Mouse (Mus musculus) intestine, embryonic 14.5 days (tissue): Measurements from ENCODE around the gene Serbp1. TPM values are rescaled to one million over a fixed set of nuclear protein-coding genes. Genes with fewer than 3 reads are reported as not detected.

Experiments used
- ATAC-seq: fragments of 200-750 bp; cut with Nextera tagmentation; replicated peaks from 2 replicates; pipeline ENCODE4 v1.8.0; 2017; ENCODE audit warnings: low read depth, moderate number of reproducible peaks, moderate TSS enrichment, moderate library complexity; ENCODE audit not compliant: low FRiP score, low TSS enrichment
- DNase-seq: peaks from one replicate; pipeline ENCODE4 v3.0.0-alpha.2; 2018; ENCODE audit warnings: low spot score
- H3K27ac ChIP-seq: fragments of 300-500 bp; sonication (generic); 2 replicates; pipeline ENCODE4 v1.5.1; 2014; ENCODE audit warnings: low read depth, mild to moderate bottlenecking, control low read depth
- H3K27me3 ChIP-seq: fragments of 300-500 bp; sonication (generic); replicated peaks from 2 replicates; pipeline ENCODE4 v1.6.1; 2014; ENCODE audit warnings: low read length, control low read depth; ENCODE audit not compliant: control insufficient read depth, insufficient read depth
- H3K36me3 ChIP-seq: fragments of 300-500 bp; sonication (generic); 2 replicates; pipeline ENCODE4 v1.6.1; 2014; ENCODE audit warnings: low read length, control low read depth; ENCODE audit not compliant: control insufficient read depth, insufficient read depth
- H3K4me1 ChIP-seq: fragments of 300-500 bp; sonication (generic); replicated peaks from 2 replicates; pipeline ENCODE4 v1.6.1; 2014; ENCODE audit warnings: low read length, control low read depth, mixed read lengths; ENCODE audit not compliant: control insufficient read depth, insufficient read depth
- H3K4me2 ChIP-seq: fragments of 300-500 bp; sonication (generic); 2 replicates; pipeline ENCODE4 v1.6.1; 2014; ENCODE audit warnings: low read length
- H3K4me3 ChIP-seq: fragments of 300-500 bp; sonication (generic); 2 replicates; pipeline ENCODE4 v1.5.1; 2014; ENCODE audit warnings: low read depth, low read length, control low read depth, mixed read lengths
- H3K9ac ChIP-seq: fragments of 300-500 bp; sonication (generic); 2 replicates; pipeline ENCODE4 v1.6.1; 2014; ENCODE audit warnings: mild to moderate bottlenecking, low read length
- H3K9me3 ChIP-seq: fragments of 300-500 bp; sonication (generic); 2 replicates; pipeline ENCODE4 v1.6.1; 2016; ENCODE audit warnings: low read length, control low read depth; ENCODE audit not compliant: control insufficient read depth
- WGBS: fragments of 180-500 bp; shearing (Covaris S2); extraction: QIAGEN DNeasy Blood & Tissue Kit; methylation state at CpG from one replicate; pipeline ENCODE4 v1.1.7; 2014; 5-methylcytosine and 5-hydroxymethylcytosine counted together
- polyA plus RNA-seq: library from polyadenylated mRNA; unstranded; fragments of >200 nt; fragmentation: Nextera tagmentation; extraction: Ambion mirVana; gene quantifications from 2 replicates; pipeline ENCODE4 v1.2.1, GENCODE M21; 2014

Gene Serbp1
- polyA plus RNA-seq, 1 experiment from 2014 or later = 459 TPM

DNA sequence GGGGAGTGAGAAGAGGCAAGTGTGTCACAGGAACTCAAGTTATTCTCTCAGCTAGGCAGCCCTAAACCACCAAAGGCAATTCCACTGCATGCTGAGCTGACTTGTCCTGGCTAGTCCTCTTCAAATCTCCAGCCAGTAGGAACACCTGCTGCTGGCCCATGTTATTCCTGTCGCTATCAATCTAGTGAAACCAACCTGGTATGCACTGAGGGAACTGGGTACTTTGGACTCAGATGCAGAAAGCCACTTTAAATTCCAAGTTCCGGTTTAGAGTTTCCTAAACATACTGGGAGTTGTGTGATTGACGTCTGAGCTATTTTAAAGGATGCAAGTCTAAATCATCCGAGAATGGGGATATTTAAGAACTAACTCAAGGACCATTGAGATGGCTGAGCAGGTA lies 11.7 kb upstream of the Serbp1 start:
- H3K27me3 ChIP-seq = no peaks in the 10 kb centered on the region
- H3K9ac ChIP-seq = no peak overlapping the region
- DNase-seq = no peak
- H3K4me3 ChIP-seq = no peak overlapping the region
- H3K9me3 ChIP-seq = no peaks in the 10 kb centered on the region
- no peak overlapping the region for H3K4me2 ChIP-seq
- peaks cover 11% of the 10 kb centered on the region; the same call in 1 of the 2 replicates for H3K4me1 ChIP-seq
- H3K27ac ChIP-seq = no peak overlapping the region
- 68% methylated on average over 4 of the region's 4 CpGs for WGBS
- no peaks in the 10 kb centered on the region for H3K36me3 ChIP-seq
- no peak for ATAC-seq

DNA sequence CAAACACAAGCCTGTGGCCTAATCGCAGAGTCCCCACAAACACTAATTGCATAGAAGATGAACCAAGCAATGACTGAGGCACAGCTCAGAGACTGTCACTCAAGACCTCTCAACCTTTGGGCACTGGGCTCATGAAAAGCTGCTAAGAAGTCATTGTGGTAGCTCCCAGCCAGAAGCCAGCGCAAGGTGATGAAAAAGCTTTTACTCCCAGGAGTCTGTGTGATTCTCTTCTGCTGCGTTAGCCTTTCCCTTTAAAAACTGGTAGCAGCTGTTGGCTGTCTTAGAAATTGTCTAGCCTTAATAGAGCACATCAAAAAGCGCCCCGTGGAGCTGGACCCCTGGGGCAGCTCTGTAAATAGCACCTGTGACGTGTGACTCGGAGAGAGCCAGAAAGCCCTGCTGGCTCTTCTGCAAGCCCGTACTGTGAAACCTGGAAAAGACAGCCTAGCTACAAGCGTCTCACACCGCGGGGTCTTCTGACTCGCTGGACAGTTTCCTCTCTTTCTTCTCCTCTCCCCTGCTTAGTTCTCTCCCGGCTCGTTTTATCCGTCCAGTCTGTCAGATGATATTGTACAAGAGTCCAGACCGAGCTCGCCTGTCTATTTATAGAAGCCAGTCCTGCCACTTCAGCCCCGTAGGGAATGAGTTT lies 9.4 kb upstream of the Serbp1 start:
- H3K4me3 ChIP-seq = peak overlapping the region; percentile 16
- DNase-seq (peak; percentile 64), ATAC-seq (0 out of 2 replicates have a peak, but pooled peaks have one; percentile 50)
- no peaks in the 10 kb centered on the region for H3K36me3 ChIP-seq
- H3K27me3 ChIP-seq = no peaks in the 10 kb centered on the region
- peak overlapping the region; percentile 52 for H3K4me2 ChIP-seq
- no peaks in the 10 kb centered on the region for H3K9me3 ChIP-seq
- no peak overlapping the region for H3K27ac ChIP-seq
- H3K4me1 ChIP-seq = peaks cover 11% of the 10 kb centered on the region; the same call in 1 of the 2 replicates
- WGBS = 8% methylated on average over 18 of the region's 18 CpGs
- no peak overlapping the region for H3K9ac ChIP-seq

DNA sequence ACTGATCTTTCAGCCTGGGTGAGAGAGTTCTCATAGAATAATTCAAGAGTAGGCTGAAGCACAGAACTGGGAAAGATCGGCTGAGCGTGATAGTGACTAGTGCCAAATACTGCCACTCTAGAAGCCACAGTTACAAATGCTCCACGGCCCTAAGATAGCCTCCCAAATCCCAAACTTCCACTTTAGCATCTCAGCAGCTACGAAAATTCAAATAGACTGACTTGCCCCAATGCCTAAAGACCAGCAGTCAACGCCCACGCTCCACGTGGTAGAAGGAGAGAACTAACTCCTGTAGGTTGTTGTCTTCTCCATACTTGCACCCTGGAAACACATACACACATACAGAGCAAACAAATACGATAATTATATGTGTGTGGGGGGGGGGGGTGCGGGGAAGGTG lies 8.5 kb upstream of the Serbp1 start:
- no peaks in the 10 kb centered on the region for H3K36me3 ChIP-seq
- WGBS = 34% methylated on average over 9 of the region's 9 CpGs
- no peaks in the 10 kb centered on the region for H3K9me3 ChIP-seq
- H3K27ac ChIP-seq = no peak overlapping the region
- H3K4me1 ChIP-seq = peaks cover 11% of the 10 kb centered on the region; the same call in 1 of the 2 replicates
- H3K4me2 ChIP-seq = no peak overlapping the region; the same call in 1 of the 2 replicates
- H3K4me3 ChIP-seq = no peak overlapping the region
- no peaks in the 10 kb centered on the region for H3K27me3 ChIP-seq
- DNase-seq (no peak), ATAC-seq (no peak)
- H3K9ac ChIP-seq = no peak overlapping the region

DNA sequence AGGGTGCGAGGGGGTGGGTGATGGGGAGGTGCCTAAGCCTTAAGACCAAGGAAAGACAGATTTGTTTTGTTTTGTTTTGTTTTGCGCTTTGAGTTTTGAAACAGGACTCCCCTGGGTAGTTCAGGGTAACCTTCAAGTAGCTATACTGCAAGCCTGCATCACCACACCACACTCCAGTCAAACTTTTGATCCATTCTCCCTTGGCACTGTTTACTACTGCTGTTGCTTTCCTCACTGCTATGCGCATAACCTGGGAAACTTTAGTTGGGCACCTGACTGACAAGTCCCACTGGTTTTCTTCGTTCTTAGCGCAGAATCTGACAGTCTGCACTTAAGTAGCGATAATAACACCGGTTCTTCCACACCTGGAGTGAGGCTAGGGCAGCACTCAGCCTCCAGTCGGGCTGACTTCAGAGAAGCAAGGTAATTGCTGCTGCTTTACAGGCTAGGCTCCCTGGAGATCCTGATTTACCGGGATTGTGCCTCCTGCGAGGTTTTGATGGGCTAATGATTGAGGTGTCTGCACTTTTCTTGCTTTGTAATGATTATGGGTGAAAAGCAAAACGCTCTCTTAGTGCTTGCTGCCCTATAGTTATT lies 8.0 kb upstream of the Serbp1 start:
- 9% methylated on average over 11 of the region's 11 CpGs for WGBS
- DNase-seq = no peak
- H3K9me3 ChIP-seq = no peaks in the 10 kb centered on the region
- H3K4me2 ChIP-seq = no peak overlapping the region
- no peak for ATAC-seq
- H3K27me3 ChIP-seq = no peaks in the 10 kb centered on the region
- H3K9ac ChIP-seq = no peak overlapping the region
- no peak overlapping the region for H3K27ac ChIP-seq
- H3K4me3 ChIP-seq = no peak overlapping the region
- no peaks in the 10 kb centered on the region for H3K36me3 ChIP-seq
- peaks cover 11% of the 10 kb centered on the region; the same call in 1 of the 2 replicates for H3K4me1 ChIP-seq

DNA sequence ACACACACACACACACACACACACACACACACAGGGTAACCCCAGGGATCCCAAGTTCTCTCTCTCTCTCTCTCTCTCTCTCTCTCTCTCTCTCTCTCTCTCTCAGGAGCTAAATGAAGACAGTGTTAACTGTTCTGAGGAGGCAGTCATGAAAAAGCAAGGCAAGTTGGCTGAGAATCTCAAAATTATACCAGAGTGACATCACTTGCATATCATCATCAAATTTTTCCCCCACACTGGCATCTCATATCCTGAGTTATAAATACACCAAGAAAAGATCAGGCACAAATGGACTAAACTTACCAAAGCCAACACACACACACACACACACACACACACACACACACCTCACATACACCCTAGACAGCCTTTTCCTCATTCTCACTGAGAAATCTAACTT lies 7.0 kb upstream of the Serbp1 start:
- no peak for DNase-seq
- Histone ChIP-seq H3K9ac (no peak overlapping the region), H3K36me3 (no peaks in the 10 kb centered on the region), H3K4me1 (peaks cover 11% of the 10 kb centered on the region; the same call in 1 of the 2 replicates), H3K4me2 (no peak overlapping the region), H3K27ac (no peak overlapping the region), H3K9me3 (no peaks in the 10 kb centered on the region), H3K4me3 (no peak overlapping the region), H3K27me3 (no peaks in the 10 kb centered on the region)
- no peak for ATAC-seq

DNA sequence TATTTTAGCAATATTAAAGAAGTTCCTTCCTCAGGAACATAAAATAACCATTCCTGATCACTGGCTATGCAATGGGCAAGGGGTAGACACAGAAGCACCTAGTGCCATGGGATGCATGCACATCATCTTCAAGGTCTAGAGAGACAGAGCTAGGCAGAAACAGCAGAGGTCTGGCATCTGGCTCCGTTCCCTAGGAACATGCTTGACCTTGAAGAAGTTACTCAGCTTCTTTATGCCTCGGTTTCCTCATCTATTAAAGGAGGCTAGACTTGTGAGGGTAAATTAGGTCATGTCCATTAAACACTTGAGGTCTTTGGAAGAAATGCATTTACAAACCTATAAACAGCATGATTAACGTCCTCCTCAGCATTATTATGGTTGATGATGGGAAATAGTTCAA lies 2.3 kb upstream of the Serbp1 start:
- no peaks in the 10 kb centered on the region for H3K27me3 ChIP-seq
- 81% methylated on average over 3 of the region's 3 CpGs for WGBS
- H3K4me1 ChIP-seq = no peaks in the 10 kb centered on the region
- no peak overlapping the region for H3K4me2 ChIP-seq
- no peaks in the 10 kb centered on the region for H3K36me3 ChIP-seq
- H3K9me3 ChIP-seq = no peaks in the 10 kb centered on the region
- ATAC-seq (no peak), DNase-seq (no peak)
- H3K27ac ChIP-seq = no peak overlapping the region
- H3K9ac ChIP-seq = no peak overlapping the region
- no peak overlapping the region for H3K4me3 ChIP-seq

DNA sequence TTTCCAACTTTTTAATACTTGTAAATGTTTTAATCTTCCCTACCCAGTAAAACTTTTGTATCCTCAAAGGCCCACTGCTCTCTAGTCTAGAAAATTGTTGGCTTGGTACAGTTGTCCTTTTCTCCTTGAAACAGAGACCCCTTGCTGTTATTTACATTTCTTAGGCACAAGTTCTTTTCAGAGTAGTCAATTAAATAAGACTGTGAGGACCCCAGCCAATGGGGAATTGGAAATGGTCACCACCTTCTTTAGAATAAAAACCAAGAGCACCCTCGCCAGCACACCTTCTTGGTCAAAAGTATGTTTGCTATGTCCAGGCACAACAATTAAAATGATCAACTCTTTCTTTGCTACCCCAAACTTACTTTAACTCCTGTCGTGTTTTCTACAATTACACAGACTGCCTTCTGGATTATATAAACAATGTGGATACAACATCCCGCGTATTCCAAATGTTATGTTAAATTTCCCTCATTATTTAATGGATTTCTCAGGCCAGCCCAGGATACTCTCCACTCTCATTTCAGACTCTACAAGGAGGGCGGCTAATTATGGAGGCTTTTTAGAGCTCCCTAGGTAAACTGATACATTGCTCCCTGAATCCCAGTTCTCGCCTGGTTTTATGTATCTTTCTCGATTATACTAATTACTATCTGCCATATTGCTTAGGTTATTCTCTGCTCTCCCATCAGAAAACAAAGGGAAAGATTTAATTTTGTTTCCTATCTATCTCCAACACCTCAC lies 1.3 kb upstream of the Serbp1 start:
- ATAC-seq = no peak
- 63% methylated on average over 7 of the region's 7 CpGs for WGBS

DNA sequence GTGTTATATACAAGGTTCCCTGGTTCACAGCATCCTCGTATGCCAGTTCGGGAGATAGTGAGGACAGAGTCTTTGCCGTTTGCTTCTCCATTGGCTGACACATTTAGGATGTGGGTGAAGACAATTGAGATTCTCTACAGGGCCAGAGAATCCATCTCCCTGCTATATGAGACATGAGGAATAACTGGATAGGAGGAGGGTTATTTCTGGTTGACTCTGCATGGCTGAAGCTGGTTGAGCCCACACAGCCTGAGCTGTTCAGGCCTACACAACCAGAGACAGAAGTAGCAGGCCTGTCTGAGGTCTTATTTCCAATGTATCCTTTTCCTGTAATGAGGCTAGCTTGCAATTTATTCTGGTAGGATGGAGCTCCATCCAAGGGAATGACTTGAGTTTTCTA lies 3.3 kb downstream of the Serbp1 start:
- no peaks in the 10 kb centered on the region for H3K36me3 ChIP-seq
- no peaks in the 10 kb centered on the region for H3K4me1 ChIP-seq
- H3K27ac ChIP-seq = no peak overlapping the region
- WGBS = 98% methylated on average over 3 of the region's 3 CpGs
- no peak overlapping the region for H3K4me2 ChIP-seq
- no peaks in the 10 kb centered on the region for H3K27me3 ChIP-seq
- DNase-seq (no peak), ATAC-seq (no peak)
- no peak overlapping the region for H3K9ac ChIP-seq
- no peaks in the 10 kb centered on the region for H3K9me3 ChIP-seq
- H3K4me3 ChIP-seq = no peak overlapping the region

More for the DNA sequence above, 1.3 kb upstream of the Serbp1 start:
- Histone ChIP-seq H3K4me1 (no peaks in the 10 kb centered on the region), H3K4me3 (no peak overlapping the region), H3K36me3 (no peaks in the 10 kb centered on the region), H3K9ac (no peak overlapping the region), H3K9me3 (no peaks in the 10 kb centered on the region), H3K27me3 (no peaks in the 10 kb centered on the region), H3K4me2 (no peak overlapping the region), H3K27ac (no peak overlapping the region)
- DNase-seq = no peak
